Mouse (Mus musculus) right cerebral cortex, postnatal 10 days (tissue): ENCODE measurements around the gene C1qtnf1.

Source experiments
- DNase-seq, 2 experiments: peaks; one replicate each; pipeline ENCODE4 v3.0.0; 2021; ENCODE audit warnings: low spot score in 2 of 2

Gene C1qtnf1

DNA sequence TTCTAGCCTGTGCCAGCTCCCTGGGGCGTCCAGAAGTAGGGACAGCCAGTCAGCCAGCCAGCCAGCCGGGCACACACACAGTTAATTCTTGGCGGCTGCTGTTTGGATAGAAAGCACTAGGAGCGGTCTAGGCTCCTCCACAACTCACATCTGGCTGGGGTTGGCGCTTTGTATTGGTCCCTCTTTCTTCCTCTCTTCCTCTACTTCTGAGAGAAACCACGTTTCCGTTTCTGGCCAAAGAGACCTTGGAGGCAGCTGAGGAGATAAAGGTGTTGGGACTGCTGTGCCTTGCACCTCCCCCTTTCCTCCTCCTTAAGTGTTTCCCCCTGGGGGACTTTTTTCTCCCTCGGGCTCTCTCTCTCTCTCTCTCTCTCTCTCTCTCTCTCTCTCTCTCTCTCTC lies at the start of gene C1qtnf1:
C1qtnf1 (plus strand) TSS at position 218 of the 400 bp plus-strand sequence.
- no peak for DNase-seq

DNA sequence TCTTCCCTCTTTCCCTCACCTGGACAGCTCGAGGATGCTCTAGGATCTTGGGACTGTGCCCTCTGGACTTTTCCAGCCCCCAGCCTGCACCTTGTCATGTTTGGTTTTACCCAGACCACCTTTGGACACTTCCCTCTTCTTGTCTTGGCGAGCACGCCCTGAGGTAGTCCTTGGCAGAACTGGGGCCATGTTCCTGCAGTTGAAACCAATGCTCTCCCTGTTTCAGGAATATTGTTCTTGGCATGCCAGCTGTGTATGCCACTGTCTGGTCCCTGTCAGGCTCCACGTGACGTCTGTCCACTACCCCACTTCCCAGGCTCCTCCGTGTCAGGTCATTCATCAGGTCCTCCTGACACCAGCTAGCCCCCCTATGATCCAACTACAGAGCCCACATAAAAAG lies 49.3 kb upstream of the C1qtnf1 start:
- DNase-seq, result peak in 1 of 2 experiments; percentile 16

DNA sequence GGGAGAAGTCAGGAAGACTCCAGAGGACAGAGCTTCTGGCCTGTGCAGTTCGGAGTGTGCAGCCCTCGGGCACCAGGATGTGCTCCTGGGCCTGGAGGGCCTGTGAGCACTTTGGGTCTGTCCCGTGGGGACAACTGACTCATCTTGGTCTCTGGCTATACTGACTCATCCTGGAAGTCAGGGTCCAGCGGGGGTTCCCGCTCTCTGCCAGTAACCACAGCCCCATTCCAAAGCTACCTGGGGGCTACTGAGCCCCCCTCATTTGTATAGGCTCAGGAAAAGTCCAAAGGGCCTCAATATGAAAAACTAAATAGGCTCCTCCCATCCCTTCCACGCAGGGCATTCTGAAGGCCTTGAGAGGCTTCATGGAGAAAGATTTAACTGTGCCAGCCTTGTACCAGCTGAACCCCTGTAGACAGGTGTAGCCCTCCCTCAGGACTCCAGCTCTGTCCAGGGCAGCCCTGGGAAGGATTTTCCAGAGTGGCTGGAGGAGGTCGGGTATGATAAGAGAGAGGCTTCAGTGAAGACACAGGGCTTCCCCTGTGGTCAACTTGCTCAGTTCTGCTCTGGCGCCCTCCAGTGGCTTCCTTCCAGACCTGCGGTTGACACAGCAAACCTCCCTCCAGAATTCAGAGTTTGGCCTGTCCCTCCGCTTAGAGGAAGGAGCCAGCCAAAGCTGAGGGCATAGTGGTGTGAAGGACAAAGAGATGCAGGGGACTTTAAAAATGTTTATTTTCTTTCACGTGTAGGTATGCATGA lies 48.6 kb upstream of the C1qtnf1 start:
- DNase-seq, result peak; percentile 75 to 91

GRCm38 (mm10) chr11:118387816-118388215 lies 40.2 kb upstream of the C1qtnf1 start:
- peak in 1 of 2 experiments; percentile 12 for DNase-seq

DNA sequence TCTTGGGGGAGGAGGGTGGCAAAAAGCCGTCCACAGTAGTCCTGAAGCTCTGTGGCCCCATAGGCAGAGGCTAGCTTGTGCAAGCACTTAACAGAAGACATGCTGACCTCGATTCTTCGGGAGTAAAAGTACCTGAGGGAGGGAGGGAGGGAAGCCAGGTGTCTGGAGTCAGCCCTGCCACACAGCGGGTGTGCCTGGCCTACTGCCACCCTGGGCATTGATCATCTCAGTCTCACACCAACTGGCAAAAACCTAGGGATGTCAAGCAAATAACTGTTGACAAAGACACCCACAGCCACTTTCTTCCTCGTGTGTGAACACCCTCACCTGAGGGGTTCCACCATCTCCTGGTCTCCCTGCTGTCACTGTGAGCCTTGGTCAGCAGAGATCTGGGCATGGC lies 34.0 kb upstream of the C1qtnf1 start:
- peak; percentile 14 to 20 for DNase-seq

DNA sequence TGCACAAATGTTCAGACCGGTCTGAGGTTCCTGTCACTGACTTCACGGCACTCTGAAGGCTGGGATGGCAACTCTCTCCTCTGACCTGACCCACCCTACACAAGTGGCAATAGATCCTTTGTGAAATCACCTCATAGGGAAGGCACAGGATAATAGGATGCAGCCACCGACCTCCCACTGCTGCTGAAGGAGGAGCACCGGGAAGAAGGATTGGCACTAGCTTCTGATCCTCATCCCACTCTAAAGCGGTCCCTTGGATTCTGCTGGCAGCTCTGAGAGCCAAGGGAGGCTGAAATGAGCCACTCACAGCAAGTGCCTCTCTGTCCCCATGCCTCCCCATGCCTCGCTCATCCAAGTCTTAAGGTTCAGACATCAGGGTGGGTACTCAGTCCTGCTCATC lies 33.5 kb upstream of the C1qtnf1 start:
- DNase-seq, result peak; percentile 20 to 25

- DNase-seq, result peak in 1 of 2 experiments; percentile 18
These were observed 30.0 kb upstream of the C1qtnf1 start for GRCm38 (mm10) chr11:118397806-118398530.

- DNase-seq, result peak; percentile 19 to 20
These were observed 28.0 kb upstream of the C1qtnf1 start for GRCm38 (mm10) chr11:118399891-118400565.

DNA sequence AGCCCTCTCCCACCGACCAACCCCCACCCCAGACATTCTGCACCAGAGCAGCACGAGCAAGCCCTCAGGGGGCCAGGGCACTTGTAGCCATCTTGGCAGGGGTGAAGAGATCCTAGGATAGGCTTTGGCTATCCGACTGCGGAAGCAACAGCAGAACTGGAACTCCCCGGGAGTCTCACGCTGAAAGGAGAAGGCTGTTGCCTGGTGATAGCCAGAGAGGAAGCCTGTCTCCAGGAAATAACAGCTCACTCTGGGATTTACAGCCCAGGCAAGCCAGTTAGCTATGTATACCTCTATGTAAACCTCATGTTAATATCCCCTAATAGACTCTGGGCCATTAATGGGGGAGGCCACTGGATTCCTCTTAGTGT lies 27.5 kb upstream of the C1qtnf1 start:
- peak; percentile 43 to 56 for DNase-seq

DNA sequence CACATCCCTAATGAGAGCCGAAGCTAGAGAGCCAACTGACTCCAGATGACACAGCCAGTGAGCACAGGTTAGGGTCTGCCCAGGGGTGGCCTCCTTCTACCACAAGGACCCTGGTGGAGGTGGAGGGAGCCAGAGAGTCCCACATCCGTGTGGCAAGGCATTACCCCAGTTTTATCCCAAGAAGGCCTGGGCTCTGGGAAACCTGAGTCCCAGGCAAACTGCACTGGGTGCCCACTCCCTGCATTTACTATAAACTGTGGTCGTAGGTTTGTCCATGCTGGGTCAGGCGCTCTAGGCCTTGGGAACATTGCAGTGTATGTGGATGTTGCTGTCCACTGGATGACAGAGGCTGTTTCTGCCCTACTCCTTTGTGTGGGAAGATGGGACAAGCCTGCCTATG lies 26.8 kb upstream of the C1qtnf1 start:
- DNase-seq, result peak; percentile 19 to 25

DNA sequence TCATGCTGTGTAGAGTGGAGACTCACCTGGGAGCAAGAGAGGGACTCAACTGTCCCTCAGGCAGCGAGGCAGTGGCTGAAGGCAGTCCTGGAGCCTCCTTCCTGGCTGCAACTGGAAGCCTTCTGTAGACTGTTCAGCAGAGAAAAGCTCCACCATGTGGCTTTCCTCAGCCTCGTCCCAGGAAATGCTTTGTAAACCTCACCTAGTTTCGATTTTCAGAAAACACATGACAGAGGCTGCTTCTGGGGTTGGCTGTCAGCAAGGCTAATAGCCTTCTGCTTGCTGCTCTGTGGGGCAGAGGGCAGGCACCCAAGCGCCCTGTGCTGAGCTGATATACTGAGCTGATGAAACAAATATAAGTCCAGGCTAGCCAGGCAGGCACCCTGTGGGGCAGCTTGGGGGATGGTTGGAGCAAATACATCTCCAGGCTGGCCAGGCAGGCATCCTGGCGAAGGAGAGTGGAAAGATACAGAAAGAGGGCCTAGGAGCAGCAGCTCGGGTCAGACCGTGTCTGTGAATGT lies 26.2 kb upstream of the C1qtnf1 start, which contains the start of gene Lgals3bp:
Lgals3bp (minus strand) TSS at position 333 of the 521 bp plus-strand sequence.
- DNase-seq, result peak; percentile 76 to 78

DNA sequence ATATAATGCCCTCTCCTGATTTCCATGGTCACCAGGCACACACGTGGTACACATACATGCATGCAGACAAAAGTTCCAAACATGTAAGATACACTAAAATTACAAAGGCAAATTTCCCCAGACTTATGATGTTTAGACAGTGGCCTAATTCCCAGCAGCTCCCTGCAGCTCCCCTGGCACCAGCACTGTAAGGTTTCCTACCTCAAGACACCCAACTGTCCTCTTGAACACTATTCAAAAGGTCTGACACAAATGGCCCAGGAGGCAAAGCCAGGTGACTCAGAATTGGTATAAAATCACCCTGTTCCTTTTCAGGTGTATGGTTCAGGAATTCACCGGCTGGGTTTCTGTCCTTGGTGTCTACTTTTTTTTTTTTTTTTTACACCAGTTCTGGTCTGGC lies 24.8 kb upstream of the C1qtnf1 start:
- peak; percentile 10 to 17 for DNase-seq

- DNase-seq, result peak; percentile 16 to 20
These were observed 23.8 kb upstream of the C1qtnf1 start for GRCm38 (mm10) chr11:118403951-118404899.

DNA sequence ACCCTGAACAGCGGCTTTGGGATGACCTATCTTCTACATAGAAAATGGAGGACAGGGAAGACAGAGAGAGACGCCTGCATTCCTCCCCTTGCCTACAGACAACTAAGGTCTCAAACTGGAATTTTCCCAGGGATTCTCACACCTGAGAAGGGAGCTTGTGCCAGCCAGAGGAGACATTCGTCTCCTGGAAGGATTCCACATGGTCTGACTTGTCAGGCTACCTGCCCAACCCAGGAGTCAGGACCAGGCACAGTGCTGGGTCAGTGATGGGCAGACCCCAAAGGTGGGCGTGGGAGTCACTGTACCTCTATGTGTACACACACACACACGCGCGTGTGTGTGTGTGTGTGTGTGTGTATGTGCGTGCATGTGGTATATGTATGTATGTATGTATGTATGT lies 22.7 kb upstream of the C1qtnf1 start:
- DNase-seq, result peak; percentile 18 to 22

DNA sequence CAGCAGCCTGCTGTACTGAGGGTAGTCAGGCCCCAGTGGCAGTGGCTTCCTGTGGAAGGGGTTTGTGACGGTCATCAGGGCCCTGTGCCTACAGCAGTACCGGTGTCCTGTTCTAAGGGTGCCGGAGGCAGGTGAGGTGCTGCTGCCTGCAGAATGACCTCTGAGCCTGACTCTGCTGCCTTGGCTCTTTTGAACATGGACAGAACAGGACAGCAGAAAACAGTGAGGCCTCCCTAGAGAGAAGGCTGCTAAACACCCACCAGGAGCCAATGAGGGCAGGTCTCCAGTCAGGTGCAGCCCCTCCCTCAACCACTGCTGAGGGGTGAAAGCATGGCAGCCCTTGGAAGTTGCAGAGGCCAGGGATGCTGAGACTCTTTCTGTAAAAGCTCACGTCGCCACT lies 21.5 kb upstream of the C1qtnf1 start:
- DNase-seq, result peak in 1 of 2 experiments; percentile 19

- peak in 1 of 2 experiments; percentile 51 for DNase-seq
These were observed 20.6 kb upstream of the C1qtnf1 start for GRCm38 (mm10) chr11:118407318-118407910.

DNA sequence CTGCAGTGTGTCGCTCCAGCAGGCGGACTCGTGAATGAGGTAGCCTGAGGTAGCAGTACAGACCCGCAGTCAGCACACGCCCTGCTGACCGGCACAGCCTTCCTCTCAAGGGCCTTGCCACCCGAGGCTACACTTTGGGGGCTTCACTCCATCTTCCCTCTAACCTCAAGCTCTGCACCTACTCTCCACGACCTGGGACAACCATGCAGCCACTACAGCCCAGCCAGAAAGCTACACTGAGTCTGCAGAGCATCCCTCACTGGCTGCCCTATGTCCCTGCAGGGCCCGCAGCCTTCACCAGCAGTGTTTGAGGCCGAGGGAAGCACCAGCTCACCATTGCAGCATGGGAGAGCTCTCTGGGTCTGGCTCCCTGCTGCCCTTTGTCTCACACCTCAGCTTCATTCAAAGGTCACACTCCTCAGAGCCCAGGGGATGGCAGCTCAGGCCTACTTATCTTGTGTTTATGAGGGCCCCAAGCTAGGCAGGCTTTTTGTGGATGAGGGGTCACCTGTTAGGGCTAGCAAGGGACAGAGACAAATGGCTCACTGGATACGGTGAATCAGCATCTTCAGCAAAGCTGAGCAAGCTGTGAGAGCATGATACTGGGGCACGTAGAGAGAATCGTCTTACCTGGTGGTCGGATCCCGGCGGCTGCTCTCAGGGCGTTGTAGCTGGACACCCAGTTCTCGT lies 19.8 kb upstream of the C1qtnf1 start:
- DNase-seq, result peak in 1 of 2 experiments; percentile 17

- no peak for DNase-seq
These were observed 18.6 kb upstream of the C1qtnf1 start for GRCm38 (mm10) chr11:118409106-118410072.

DNA sequence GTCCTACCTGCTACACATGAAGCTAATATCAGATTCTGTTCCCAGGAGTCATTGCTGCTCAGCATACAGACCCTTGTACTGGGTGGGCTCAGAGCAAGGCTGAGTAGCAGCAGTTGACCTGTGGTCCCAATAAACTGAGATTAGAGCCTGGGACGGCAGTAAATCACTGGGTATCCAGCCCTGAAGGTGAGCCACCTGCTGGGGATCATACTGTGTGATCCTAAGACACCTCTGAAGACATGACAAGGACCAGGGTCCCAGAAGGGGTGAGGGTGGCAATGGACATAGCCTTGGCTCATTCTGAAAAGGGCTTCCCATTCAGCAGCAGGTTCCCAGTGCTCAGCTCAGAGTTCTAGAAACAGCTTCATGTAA lies 17.9 kb upstream of the C1qtnf1 start:
- no peak for DNase-seq
